In genomic region chr10:60418137-60418536, GRCm38 (mm10) we compare ENCODE assay signal across 9 mouse cellular contexts. TPM values are rescaled to one million over a fixed set of nuclear protein-coding genes. Genes with fewer than 3 reads are reported as not detected.
A peak's percentile ranks its signal among the peaks of the same experiment; 100 is the strongest.
DNase-seq lines count a peak whose midpoint lies in the region; TF ChIP-seq lines count a peak whose summit lies in the region.
"Had no signal": no experiment of that assay in that cellular context is flagged by ENCODE, and none has a peak within 500 bp of the region (broad histone marks: within the 10 kb centered on the region; RNA-seq: fewer than 3 reads in every experiment).

No protein-coding gene starts in this region.

- no peak overlapping the region for H3K4me3 ChIP-seq in layer of hippocampus, adult 2 months

- H3K27ac ChIP-seq in layer of hippocampus, adult 2 months, result no peak overlapping the region

- DNase-seq in CD8-positive naive resting alpha-beta T cell, adult 2 months (ENCODE audit: low read depth in 2 of 2, low spot score in 2 of 2), result peak; percentile 57 to 61
- DNase-seq in WW6 (ENCODE audit: low read depth, low spot score), result peak; percentile 34
- peak; percentile 68 to 77 for DNase-seq in cerebellum, postnatal 4 days (ENCODE audit: low spot score in 2 of 2)
- DNase-seq in gastrocnemius, postnatal 14 days, result peak; percentile 52
- peak; percentile 43 to 72 for DNase-seq in layer of hippocampus, adult 2 months (ENCODE audit: low spot score in 2 of 2)
- DNase-seq in lung, postnatal 36 days, result peak; percentile 78
- DNase-seq in right cerebral cortex, postnatal 25 days, result peak; percentile 28
- DNase-seq in yolk sac, embryonic 10.5 days (ENCODE audit: low spot score), result peak; percentile 9

- peak; percentile 95 for TF ChIP-seq CTCF in layer of hippocampus, adult 2 months (conservative IDR thresholded peaks at IDR 0.05)

- intact Hi-C loops in gastrocnemius, postnatal 14 days (cut with DNase I; ENCODE audit: low total_unique reads), result loop anchor here (5.0 kb wide), 1 partner anchor 279 kb away; the partner anchor contains the start of gene Cdh23

RNA-seq across cellular contexts. Expression of gene Gm17455, which starts 18.6 kb away (rescaled TPM):
- total RNA-seq in gastrocnemius, postnatal 14 days (2021), result under 1 TPM in 1 of 2 experiments, not detected in 1; 0.27 TPM
- total RNA-seq in layer of hippocampus, adult 2 months (2021), result not detected
- total RNA-seq: hematopoietic stem cell, adult 5-6 weeks had no signal

Comparison
In these comparisons a context has a peak if more than half of its experiments do, and no peak if none do; other contexts are left out.
1. DNase-seq: peak in every context shown above with its lines; median percentile 78 in lung, postnatal 36 days; 72 in cerebellum, postnatal 4 days; 59 in CD8-positive naive resting alpha-beta T cell, adult 2 months; 58 in layer of hippocampus, adult 2 months; 52 in gastrocnemius, postnatal 14 days; 34 in WW6; 28 in right cerebral cortex, postnatal 25 days; 9 in yolk sac, embryonic 10.5 days.